Mouse (Mus musculus) C2C12 (cell line): ENCODE results near the gene Rptor.

Experiments
- CEBPB ChIP-seq: IDR thresholded peaks from one replicate; pipeline ENCODE4 v1.6.1; 2011; ENCODE audit warnings: low read depth, mild to moderate bottlenecking, control low read depth, moderate library complexity
- CTCF ChIP-seq: IDR thresholded peaks from one replicate; pipeline ENCODE4 v1.5.1; 2011; ENCODE audit not compliant: control insufficient read depth, insufficient read depth, insufficient read length
- MAX ChIP-seq: IDR thresholded peaks from one replicate; pipeline ENCODE4 v1.6.1; 2011; ENCODE audit warnings: mild to moderate bottlenecking, control low read depth

DNA sequence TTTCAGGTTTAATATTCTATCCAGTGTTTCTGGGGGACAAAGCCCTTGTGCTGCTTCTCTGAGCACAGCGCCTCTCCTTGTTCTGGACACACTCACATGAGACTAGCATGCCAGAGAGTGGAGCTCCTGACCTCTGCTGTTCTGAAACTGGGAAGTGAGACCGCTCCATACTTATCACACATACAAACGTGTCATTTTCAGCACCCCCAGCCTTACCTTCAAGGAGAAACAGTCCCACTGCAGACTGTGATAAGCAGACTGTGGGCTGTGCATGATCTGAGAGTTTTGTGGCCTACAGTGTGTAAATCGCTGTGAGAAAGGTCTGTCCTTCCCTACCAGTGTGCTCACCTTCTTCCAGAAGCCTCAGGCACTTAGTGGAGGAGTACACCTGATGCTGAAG is 168.3 kb downstream of the Rptor start:
- TF ChIP-seq CTCF (no peak), MAX (no peak), CEBPB (no peak)
